In the genomic region with DNA sequence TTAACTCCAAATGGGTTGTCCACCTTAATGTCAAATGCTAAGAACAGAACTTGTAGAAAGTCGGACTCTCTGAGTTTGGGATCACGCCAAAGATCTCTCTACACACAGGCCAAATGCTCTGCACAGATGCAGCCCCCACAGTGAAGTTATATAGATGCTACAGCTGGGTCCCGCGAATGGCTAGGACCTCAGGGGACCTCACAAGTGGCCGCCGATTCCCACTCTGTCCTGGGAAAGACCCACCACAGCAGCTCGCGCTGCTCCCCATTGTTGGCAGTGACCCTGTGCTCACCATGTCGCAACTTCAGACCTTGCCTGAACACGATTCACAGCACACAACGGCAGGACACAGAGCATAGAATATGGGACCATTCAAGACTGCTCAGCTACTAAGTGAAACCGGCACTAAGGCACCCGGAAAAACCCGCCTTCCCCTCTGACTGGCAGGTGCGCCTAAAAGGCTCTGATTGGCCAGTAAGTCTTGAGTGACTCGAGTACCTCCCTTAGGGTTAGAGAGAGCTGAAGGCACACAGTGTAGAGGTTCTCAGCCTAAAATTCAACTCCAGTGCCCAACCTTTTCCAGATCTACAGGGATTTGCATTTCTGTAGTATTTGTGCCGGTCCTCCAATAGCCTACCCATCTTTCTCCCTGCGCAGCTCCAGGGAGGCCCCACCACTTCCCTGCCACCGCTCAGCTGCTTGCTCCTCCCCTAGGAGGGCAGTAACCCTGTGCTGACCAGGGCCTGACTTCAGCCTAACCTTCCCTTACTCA, we compare ENCODE assay signal across 1 mouse cellular context.
TF ChIP-seq lines count a peak whose summit lies in the region.

No protein-coding gene starts in this region.

TF ChIP-seq in CH12.LX, 34 proteins besides CTCF, POLR2A, EP300 and RAD21:
- TF ChIP-seq SIN3A (IDR thresholded peaks at IDR 0.05; ENCODE audit: low read length) (peak; percentile 20), ZMIZ1 (IDR thresholded peaks at IDR 0.05; ENCODE audit: low read depth, low read length) (no peak), ETS1 (conservative IDR thresholded peaks at IDR 0.05; ENCODE audit: low read depth, low read length) (no peak), RCOR1 (conservative IDR thresholded peaks at IDR 0.05; ENCODE audit: low read depth, low read length) (no peak), NELFE (IDR thresholded peaks at IDR 0.05; ENCODE audit: low read depth, low read length) (peak; percentile 69), TBP (conservative IDR thresholded peaks at IDR 0.05; ENCODE audit: low read depth, low read length) (peak; percentile 80), KAT2A (IDR thresholded peaks at IDR 0.05; ENCODE audit: insufficient replicate concordance, low read length) (no peak), ELF1 (IDR thresholded peaks at IDR 0.05; ENCODE audit: low read depth, low read length) (peak; percentile 80), CHD1 (IDR thresholded peaks at IDR 0.05; ENCODE audit: low read depth, low read length) (no peak), POLR2AphosphoS2 (IDR thresholded peaks at IDR 0.05; ENCODE audit: low read depth, low read length) (no peak), TCF12 (IDR thresholded peaks at IDR 0.05; ENCODE audit: low read depth, low read length) (peak; percentile 54; the same call in 1 of the 2 replicates), NRF1 (IDR thresholded peaks at IDR 0.05; ENCODE audit: low read depth, low read length) (peak; percentile 51; the same call in 1 of the 2 replicates)
